Mouse (Mus musculus): ENCODE results near the gene Mrpl14.

The Mrpl14 gene

DNA sequence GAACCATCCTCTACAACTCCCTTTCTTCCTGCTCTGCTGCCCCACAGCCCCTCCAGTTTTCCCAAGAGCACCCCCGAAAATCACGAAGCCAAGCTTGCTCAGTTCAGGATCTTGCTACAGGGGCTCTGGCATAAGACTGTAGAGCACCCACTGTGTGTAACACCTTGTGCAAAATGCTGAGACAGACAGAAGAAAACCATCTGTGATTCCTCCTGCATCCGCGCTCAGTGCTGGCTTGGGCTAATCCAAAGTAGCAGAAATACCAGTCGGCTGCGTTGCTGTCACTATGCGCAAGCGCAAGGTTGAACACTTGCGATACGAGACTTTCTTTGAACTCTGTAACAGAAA, 38.4 kb downstream of the Mrpl14 start:
- DNase-seq (ENCODE audit: low read depth, low spot score) = no peak

DNA sequence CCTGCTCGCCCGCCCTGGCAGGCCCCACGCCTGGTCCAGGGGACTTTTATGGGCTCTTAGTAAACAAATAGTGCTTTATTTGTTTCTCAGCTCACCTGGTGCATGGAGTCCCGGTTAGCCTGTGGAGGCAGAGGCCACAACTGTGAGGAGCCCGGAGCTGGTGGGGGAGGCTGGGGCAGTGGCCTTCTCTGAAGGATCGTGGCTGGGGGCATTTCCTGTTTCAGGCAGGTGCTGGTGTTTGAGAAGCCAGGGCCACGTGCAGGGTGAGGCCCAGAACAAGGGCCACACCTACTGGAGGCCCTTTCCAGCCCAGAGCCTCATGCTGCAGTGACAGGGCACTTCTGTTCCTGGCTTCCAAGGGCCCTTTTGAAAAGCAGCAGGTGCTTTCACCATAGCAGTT, 40.1 kb downstream of the Mrpl14 start:
- no peak for DNase-seq (ENCODE audit: low read depth, low spot score)

DNA sequence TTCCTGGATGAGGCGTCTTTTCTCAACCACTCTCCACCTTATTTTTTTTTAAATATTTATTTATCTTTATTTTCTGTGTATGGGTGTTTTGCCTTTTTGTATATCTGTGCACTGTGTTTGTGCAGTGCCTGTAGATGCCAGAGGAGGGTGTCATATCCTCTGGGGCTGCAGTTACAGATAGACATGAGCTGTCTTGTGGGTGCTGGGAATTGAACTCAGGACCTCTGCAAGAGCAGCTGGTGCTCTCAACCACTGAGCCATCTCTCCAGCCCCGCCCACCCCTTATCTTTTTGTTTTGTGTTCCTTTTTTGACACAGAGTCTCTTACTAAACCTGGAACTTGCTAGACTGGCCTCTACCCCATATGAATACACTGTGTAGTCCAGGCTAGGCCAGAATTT, 41.4 kb downstream of the Mrpl14 start:
- DNase-seq (ENCODE audit: low read depth, low spot score) = no peak

DNA sequence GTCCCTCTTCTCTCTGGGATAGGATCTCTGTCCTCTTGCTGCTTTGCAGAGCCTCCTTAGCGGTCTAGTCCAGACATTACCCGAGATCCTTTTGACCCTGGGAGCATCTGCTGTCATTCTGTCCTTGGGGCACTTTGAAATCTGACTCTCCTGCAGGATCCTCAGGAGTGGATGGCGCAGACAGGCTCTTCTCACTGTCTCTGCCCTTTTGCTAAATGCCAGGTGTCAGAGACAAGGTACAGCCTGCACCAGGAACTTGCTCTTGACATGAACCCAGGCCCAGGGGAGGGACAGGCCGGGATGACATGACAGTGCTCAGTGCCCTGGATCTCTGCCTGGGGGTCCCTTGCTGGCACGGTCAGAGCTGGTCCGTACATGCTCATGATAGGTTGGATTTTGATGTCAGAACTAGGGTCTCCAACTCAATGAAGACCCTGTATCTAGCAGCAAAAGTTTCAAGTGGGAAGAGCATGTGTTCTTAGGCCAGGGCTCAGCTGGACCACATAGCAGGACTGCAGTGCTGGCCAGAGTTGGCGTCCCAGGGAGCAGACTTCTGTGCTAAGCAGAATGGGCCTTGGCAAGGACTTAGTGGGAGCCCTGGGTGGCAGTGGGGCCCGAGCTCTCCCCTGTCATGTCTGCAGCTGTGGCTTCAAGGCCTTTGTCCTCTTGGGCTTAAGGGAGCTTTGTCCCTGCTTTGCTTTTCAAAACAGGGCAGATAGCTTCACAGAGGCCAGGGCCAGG, 42.0 kb downstream of the Mrpl14 start:
- no peak for DNase-seq (ENCODE audit: low read depth, low spot score)

DNA sequence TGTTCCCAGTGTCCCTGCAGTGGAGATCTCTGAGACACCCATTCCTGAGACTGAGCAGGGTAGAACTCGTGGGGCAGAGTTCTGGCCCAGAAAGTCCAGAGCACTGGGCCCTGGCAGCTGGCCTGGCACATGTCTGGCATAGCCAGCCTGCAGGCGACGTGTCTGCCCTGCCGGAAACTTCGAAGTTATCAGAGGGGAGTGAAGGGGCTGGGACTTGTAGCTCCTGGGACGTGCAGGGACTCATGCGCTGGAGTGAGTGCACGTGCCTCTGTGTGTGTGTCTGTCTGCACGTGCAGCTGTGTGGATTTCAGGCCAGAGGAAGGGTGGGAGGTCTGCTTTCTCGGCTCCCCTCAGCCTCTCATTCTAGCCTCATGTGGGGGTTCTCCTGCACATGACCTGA, 43.3 kb downstream of the Mrpl14 start:
- no peak for DNase-seq (ENCODE audit: low read depth, low spot score)

DNA sequence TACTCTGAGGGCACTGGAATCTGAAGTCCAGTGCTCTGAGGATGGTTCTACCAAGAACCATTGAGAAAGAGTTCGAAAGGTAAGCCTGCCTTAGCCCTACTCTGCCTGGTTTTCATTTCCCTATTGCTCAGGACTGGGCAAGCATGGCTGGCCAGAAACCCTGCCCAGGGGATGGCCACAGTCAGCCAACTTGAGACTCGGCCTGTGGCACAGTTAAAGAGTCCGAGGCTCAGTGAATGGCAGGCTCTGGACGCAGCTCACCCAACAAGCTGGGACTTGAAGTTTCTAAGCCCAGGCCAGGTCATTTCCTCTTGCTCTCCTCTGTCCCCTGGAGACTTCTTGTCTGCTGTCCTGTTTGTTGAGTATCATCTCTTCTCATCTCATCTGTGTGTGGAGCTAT, 44.6 kb downstream of the Mrpl14 start:
- no peak for DNase-seq (ENCODE audit: low read depth, low spot score)

DNA sequence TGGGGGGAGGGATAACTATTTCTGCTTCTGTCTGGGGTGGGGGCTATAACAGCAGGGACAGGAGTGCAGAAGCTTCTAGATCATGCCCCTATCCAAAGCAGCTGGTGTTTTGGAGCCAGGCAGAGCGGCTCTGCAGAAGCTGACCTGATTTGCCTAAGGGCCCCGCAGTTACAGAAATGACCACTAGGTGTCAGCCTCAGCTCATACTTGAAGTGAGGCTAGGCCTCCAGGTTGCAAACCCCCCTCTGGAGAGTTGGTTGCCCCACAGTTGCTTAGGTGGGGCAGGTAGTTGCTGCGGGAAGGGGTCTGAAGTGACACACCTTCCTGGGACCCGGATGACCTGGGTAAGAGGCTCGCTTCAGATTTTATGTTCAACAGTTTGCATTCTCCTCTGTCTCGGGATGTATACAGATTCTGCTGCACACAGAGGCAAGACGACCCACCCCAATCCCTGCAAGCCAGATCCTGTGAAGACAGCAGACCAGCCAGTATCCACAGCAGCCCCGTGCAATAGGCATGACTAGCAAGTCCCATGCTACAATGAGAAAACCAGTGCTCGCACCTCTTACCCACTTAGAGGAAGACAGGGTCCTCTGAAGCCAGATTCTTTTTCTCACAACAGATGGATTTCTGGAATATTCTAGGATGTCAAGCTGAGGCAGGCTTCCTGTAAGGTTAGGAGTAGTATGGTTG, 45.2 kb downstream of the Mrpl14 start:
- peak; percentile 88 for DNase-seq (ENCODE audit: low read depth, low spot score)

DNA sequence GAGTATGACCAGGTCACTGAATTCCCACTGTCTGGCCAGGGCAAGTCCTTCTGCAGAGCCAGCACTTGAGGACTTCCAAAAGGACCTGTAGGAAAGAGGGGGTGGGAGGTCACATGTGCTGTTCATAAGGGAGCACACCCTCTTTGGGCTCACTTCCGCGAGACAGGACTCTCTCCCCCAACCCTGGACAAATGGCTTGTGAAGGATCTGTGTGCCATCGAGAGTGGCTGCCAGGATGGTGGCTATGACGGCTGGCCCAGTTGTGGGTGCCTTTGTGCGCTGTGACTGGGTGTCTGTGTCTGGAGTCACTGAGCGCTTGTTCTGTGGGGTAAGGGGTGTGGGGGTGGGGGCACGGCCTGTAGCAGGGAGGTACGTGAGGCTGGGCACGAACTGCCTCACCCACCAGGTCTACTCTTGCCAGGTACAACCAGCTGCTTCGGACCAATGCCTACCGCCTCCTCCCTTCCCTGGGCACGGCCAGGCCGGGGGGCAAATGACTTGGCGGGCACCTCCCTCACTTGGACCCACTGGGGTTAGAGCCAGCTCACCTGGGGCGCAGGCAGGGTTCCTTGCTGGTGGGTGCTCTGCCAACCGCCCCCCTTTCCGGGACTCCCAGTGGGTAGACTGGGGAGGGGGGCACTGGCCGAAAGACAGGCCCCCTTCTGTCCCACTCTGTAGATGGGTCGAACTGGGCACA, 47.1 kb downstream of the Mrpl14 start:
- DNase-seq (ENCODE audit: low read depth, low spot score) = no peak

DNA sequence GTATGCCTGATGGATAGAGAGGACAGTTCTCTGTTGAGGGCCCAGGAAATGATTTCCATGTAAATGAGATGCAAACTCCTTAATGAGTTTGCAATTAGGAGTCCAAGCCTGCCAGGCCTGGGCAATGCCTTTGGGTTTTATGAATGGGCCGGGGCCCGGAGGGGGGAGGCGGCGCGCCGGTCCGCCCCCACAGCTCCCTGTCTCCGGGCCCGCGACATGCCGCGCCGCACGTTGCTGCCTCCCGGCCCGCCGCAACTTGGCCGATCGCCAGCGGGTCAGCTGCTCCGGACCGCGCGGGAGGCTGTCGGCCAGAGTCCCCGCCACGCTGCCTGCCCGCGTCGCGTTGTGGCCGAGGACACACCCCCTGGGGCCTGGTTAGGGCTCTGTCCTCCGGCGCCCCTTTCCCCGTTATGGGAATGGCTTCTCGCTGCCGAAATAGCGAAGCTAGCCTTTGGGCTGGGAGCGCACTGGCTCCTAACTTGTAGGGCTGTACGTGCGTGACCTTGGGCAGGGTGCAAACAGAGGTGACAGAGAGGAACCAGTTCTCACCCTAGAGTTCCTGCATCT, 47.7 kb downstream of the Mrpl14 start, which contains the start of gene 1600014C23Rik:
TSS of gene 1600014C23Rik (minus strand) at position 110 of the 567 bp plus-strand sequence.
- DNase-seq (ENCODE audit: low read depth, low spot score) = no peak

DNA sequence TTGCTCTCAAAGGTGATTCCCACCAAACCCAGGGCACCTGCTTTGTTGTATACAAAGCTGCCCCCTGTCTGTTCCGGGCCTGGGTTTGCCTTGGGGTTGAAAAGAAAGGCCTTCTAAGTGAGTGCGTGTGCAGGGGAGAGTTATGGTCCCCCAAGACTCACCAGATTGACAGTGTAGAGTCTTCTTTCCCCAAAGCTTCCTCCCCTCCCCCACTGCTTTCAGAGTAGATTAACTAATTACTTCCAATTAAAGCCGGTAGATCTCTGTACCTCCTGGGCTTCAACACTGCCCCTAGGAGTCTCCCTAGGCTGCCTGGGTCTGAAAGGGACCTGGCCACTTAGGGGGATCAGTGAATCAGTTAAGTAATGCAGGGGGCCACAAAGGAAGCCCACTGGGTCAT, 48.2 kb downstream of the Mrpl14 start:
- DNase-seq (ENCODE audit: low read depth, low spot score) = no peak

DNA sequence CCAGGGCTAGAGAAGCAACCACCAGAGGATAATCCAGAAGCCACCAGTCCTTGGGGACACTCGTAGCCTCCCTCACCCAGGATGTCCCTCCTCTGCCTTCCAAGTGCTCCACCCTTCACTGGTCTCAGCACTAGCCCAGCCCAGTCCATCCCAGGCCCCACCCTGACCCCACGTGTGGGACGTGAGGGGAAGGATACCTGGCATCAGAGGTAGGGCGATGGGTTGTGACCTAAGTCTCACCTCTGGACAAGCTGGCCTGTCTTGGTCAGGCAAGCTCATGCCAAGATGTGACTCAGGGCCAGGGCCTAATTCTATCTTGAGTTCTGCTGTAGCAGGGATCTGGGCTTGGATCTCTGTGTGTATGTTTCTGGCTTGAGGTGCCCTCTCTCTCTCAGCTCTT, 48.8 kb downstream of the Mrpl14 start:
- DNase-seq (ENCODE audit: low read depth, low spot score) = peak; percentile 67

DNA sequence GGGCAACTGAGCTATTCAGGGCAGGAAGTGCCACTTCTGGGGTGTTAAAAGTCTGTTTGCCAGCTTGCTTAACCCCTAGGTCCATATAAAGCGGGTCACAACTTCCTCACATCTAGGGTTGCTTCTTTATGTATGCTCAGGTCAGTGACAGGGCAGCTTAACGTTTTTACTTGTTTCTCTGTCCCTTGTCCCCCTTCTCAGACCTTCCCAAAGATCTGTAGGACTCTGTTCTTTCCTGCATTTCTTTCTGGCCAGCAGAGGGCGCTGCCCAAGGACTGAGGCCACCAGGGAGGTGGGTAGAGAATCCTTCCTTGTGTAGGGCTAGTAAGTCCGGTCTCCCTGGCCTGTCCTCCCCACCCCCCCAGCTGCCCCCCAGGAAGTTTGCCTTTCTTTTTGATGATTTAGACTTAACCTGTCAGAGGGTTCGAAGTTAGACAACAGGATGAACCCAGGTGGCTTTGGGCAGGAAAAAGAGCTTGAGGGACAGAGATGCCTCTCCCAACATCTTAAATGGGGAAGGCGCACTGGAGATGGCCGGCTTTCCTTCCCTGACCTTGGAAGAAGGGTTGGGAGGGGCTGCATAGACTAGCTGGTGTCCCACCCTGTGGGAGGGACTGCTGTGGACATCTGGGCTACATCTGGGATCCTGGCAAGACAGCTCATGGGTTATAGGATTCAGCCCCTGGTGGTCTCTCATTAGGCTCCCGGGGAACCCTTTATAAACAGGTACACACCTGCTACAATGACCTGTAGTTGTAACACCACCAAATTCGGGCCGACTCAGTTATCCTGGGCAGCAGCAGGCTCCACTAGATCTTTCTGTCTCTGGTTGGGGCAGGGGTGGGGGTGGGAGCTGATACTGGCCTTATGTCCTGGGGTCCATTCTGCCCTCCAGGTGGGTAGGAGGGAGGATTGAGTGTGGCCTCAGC, 49.5 kb downstream of the Mrpl14 start:
- DNase-seq (ENCODE audit: low read depth, low spot score) = peak; percentile 80

DNA sequence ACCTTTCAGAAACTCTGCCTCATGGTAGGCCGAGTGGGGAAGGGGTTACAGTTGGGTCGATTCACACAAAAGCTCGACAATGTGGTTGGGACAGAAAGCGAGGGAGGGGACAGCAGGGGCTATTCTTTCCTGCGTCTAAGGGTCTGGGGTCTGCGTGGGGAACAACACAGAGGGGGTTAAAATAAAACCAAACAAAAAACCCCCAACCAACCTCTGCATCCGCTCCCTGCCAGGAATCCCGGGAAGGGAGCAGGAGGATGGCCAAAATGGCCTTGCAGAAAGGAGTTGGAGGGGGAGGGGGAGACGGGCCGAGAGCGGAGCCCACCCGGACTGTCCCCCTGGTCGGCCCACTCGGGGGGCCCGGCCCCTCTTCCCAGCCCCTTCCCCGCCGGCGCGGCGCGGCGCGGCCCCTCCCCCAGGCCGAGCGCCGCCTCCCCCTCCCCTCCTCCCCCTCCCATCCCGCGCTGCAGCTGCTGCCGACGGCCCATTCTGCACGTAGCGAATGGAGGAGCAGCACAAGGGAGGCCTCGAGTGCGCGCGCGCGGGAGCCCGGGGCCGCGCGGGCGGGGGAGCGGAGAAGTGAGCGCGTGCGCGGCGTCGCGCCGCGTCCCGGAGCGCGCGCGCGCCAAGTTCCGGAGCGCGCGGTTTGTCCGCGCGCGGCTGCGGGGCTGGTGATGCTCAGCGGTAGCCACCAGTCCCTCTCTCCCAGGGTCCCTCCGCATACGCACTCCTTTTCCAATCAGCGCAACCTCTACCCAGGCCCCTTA, 50.4 kb downstream of the Mrpl14 start:
- no peak for DNase-seq (ENCODE audit: low read depth, low spot score)

DNA sequence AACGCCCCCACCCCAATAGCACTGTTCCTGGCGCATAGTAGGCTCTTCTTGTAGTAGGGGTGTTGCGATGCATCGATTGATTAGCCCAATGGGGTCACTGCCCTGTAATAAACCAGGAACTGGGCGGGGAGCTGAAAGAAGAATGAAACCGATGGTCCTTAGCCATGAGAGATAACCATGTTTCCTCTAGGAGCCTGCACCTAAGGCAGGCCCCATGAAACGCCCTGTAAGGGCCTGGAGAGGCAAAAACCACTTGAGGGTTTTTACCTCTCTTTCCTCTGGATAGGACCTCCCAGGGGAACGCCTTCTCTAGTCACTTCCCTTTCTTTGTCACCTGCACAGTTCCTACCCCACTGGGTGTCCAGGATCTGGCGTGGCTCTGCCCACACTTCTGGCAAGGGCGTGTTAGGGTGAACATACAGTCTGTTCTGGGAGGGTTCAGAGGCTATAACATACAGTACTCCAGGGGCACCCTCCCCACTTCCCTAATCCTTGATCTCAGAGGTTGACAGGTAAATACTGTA, 51.0 kb downstream of the Mrpl14 start:
- no peak for DNase-seq (ENCODE audit: low read depth, low spot score)

DNA sequence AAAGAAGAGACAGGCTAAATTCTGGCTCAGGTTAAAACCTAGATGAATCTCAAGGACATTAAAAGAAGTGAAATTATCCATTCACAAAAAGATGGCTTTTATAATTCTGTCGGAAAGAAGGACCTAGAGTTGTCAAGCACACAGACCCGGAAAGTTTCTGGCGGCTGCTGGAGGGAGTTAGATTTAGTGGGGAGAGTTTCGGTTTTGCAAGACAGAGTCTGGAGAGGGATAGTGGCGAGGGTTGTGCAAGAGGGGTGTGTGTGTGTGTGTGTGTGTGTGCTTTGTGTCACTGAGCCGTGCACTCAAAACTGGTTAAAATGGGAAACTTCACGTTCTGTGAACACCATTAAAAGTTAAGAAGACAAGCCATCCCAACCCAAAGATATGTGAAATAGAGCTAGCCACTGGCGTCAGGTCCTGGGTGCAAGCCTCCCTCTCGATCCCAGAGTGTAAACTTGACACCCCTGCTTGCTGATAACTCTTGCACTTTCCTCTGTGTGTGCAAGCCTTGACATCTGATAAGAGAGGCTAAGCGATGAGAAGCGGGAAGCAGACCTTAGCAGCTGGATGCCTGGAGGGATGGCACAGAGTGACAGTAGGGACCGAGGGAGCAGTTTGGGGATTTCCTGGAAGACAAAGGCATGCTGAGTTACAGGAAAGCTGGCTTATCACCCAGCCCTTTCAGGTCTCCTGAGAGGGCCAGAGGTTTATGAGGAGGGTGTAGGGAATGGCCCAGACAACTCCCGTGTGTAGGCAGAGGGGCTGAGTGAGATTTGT, 56.4 kb downstream of the Mrpl14 start:
- no peak for DNase-seq (ENCODE audit: low read depth, low spot score)

DNA sequence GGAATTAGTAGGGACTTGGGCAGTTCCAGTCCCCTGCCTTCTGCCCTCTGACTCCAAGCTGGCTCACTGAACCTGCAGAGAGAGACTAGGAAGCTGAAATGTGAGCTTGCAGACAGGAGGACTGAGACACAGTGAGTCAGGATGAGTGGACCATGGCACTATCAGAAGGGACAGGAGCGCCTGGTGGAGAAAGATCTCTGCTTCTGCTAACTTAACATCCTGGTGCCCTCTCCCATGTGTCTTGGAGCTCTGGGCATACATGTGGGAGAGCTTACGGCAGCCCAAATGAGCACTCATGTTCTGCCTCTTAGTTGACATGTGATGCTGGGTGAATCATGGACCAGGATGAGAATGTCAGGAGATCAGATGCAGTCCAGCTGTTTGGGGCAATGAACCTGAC, 59.5 kb downstream of the Mrpl14 start:
- peak; percentile 75 for DNase-seq (ENCODE audit: low read depth, low spot score)

DNA sequence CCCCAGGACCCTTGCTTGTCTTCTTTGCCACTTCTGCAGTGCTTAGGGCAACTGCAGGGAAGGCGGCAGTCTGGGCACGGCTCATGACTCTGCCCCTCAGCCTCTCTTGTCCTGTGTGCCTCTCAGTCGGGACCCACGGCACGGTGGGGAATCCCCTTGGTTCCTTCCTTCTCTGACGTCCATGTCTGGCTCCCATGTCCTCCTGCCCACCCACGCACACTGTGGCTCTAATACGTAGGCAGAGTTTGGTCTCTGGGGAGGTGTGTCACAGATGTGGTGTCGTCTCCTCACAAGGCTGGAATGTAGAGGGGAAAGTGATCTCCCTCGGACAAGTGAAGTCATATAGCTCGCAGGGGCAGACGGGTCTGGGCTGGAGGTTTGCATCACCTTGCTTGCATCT, 60.6 kb downstream of the Mrpl14 start:
- peak; percentile 96 for DNase-seq (ENCODE audit: low read depth, low spot score)

DNA sequence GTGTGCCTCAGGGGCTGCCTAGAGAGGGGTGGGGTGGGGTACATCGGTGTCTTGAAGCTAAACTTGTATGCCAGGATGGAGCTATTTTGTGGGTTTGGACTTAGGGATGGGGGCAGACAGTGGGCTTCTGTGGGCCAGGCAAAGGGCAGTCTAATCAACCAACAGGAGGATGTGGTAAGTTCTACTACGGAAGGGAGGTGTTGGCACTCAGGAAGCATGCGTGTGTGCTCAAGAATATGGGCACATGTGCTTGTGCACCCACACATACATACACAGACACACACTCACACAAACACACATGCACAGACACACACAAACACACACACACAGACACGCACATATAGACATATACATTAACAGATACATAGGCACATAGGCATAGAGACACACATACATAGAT, 61.2 kb downstream of the Mrpl14 start:
- no peak for DNase-seq (ENCODE audit: low read depth, low spot score)
